Mouse (Mus musculus) T-cell, adult 2 months (primary cell): Measurements from ENCODE around the gene Tmem210.
"Not testable (repeated sequence)": the region's sequence is repeated elsewhere in the genome, so short reads cannot be mapped to it uniquely, and the experiment has no call there.

Source experiments
- DNase-seq: peaks from one replicate; pipeline ENCODE4 v3.0.0; 2022; ENCODE audit warnings: low spot score

Tmem210 gene

DNA sequence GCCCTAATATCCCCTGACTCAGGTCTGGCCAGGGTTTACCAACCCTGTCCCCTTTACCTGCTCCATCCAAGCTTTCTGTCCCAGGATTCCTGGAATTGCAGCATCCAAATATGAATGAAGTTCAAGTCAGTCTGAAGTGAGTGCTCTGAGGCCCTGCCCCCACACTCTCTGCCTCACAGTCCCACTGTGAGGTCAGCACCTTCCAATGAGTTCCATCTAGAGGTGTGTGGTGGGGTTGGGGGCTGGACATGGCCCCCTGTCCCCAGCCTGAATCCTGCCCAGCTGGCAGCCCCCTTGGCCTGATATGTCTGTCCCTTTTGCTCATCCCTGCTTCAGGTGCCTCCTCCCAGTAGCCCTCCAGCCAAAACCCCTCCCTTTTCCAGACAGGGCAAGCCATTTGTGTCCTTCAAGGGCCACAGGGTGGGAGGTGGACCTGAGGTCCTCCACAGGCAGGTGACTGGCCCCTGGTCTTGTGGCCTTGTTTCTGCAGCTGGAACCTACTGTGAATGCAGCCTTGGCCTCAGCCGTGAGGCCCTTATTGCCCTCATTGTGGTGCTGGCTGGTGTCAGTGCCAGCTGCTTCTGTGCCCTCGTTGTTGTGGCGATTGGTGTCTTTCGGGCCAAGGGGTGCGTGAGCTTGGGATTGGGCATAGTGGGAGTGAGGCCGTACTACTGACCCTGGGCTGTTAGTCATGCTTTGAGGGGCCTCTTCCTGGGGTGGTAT lies at the start of gene Tmem210:
Gene Tmem210, plus strand, starts transcription at position 219 of the 723 bp plus-strand sequence.
- no peak for DNase-seq

DNA sequence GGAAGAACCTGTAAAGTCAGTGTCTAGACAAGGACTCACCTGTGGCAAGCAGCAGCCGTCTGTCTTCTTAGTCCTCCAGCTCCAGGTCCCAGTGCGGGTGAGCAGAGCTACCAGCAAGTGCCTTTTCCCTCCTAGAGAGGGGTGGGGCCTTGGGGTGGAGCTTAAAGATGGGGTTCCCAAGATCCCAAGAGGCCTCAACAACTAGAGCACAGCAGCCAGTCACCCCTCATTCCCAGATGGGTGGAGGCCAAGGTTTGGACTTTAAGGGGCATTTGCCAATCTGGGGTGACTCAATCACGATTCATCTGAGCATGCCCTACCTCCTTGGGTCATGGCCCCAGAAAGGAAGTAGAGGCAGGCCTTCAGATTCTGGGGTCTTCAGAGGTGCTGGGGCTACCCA lies 48.2 kb upstream of the Tmem210 start:
- DNase-seq, result no peak

DNA sequence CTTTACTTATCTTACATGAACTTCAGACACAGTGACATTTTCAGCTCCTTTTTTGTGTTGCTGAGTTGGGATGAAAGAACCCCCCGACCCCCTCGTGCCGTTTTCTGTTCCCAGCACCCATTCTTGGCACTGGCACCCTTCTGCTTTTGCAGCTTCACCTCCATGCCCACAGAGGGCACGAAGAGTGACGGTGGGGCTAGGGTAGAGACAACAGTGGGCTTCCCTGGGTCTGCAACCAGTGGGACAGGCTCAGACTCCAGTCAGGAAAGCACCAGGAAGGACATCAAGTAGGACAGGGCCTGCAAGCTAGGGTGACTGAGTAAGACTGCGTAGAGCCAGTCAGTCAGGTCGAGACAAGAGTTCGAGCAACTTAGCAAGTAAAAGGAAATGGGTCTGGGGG lies 47.6 kb upstream of the Tmem210 start:
- no peak for DNase-seq

DNA sequence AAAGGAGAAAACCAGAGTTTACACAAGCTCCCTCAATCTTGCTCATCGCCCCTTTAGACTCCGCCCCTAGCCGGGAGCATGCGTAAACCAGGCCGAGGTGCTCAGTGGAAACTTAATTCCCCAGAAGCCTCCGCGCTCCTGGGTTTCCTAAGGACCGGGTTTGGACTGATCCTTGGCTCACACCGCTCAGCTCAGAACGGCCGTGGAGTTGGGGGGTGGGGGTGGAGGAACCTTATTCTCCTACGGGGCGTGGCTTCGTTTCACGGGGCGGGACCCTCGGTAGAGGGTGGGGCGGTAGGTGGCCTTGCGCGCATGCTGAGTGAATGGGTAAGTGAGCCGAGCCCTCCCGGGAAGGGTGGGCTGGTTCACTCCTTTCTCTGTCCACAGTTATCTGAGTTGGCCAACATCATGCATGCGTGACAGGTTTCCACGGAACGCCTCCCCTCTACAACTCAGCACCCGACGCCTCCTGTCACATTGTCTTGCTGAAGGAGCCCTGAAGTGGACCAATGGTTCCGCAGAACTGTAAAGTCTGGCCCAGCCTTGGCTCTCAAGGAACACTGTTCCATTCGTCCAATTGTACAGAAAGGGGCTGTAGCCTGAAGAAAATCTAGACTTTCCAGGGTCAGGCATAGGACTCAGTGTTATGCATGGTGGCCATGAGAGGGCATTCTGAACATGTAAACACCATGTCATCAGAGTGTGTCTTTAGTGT lies 47.1 kb upstream of the Tmem210 start:
- DNase-seq, result peak; percentile 52

DNA sequence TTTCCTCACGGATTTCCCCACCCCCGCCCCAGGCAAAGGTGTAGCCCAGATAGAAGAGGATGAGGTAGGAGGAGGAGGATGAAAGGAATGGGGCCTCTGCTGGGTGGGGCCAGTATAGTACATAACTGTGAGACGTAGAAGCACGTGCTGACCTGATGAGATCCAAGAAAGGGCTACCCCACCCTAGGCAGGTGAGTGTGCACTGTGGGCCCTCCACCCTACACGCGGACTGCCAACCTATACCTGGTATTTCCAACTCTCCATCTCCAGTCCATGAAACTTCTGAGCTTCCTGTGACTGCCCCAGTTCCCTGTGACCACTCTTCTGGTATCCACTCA lies 46.5 kb upstream of the Tmem210 start:
- no peak for DNase-seq

DNA sequence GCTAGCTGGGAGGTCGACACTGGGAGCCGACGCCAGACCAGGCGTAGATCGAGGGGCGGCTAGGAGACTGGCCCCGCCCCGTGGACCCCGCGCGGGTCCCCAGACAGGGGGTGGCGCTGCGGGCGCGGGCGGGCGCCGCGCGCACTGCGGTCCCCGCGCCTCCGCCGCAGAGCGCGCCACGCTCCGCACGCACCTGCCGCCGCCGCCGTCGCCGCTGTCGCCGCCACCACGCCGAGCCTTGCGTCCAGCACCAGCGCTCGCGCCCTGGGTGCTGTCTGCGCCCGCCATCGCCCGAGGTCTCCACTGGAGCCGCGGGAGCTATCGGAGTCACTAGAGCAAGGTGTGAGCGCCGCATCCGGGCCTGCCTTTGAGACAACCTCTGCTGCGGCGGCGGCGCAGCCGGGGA lies 45.8 kb upstream of the Tmem210 start, which contains the start of the genes Rnf208 and Cysrt1:
Gene Rnf208, plus strand, starts transcription at position 155 of the 406 bp plus-strand sequence.
Gene Cysrt1, minus strand, starts transcription at position 352 of the 406 bp plus-strand sequence.
- DNase-seq, result peak; percentile 44

DNA sequence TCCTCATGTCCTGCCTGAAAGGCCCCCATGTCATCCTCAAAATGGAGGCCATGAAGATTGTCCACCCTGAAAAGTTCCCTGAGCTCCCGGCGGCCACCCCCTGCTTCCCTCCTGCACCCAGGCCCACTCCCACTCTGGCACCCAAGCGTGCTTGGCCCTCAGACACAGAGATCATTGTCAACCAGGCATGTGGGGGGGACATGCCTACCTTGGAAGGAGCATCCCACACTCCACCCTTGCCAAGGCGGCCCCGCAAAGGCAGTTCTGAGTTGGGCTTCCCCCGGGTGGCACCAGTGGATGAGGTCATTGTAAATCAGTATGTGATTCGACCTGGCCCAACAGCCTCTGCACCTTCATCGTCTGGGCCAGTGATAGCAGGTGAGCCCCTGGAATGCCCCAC lies 44.6 kb upstream of the Tmem210 start:
- DNase-seq, result no peak

DNA sequence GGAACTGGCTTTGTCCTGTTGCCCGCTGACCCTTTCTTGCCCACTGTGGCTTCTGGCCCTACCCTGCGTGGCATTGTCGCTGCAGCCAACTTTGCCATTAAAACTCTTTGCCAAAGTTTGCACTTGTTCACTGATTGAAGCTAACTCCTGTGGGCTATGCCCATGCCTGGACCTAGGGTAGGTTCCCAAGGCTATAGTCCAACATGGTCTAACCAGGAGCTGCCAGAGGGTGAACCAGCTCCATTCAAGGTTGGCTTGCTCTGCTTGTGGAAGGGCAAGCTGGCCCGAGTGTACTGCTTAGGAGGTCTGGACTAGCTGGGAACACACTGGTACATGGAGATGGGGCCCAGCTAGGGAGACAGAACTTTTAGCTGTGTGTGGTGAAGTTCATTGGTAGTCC lies 43.8 kb upstream of the Tmem210 start:
- no peak for DNase-seq

DNA sequence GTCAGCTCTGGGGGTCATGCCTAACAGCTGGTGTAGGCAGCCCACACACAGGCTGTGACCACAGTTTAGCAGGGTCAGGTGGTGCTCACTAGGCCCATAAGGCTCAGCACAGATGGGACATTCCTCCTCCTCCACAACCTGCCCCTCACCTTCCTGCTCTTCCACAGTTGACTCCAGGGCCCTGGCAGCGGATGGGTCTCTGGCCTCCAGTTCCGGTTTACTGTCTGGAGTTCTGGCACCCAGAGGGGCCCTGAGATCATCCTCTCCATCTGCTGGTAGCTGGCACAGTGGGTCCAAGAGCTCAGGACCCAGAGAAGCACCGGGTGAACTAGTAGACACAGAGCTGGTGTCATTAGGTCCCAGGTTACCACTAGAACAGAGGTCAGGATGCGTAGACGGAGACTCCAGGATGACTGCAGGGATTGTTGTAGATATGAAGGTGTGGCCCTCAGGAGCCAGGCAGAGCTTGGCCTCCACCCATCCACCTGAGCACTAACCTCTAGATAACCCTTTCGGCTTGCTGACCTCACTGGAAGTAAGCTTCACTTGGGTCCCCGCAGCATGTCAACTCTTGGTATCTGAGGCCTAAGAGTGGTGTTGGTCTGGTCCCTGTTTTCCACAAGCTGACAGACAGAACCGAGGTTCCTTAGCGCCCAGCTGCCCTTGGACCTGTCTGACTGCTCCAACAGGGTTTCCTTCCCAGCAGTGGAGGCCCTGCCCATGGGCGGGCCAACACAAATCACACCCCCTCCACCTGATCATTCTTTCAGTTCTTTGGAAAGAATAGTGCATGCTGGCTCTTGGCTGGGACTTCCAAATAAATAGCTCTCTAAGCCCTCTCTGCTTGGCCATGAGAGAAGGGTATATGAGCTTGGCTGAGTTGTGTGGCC lies 41.5 kb upstream of the Tmem210 start, which contains the start of gene AL732309.1:
Gene AL732309.1, minus strand, starts transcription at position 681 of the 890 bp plus-strand sequence.
- no peak for DNase-seq

DNA sequence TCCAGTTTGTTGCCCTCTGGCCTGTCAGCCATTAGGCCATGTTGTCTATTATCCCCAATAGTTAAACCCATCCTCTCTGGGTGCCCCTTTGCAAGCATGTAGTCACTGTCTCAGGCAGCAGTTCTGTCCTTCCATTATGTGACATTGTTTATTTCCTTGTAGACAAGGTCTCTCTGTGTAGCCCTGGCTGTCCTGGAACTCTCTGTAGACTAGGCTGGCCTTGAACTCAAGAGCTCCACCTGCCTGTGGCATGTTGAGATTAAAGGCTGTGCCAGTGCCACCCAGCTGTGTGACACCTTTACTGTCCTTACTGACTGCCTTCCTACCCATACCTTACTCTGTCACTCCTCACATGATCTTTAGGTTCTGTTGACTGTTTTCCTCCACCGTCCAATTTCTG lies 35.6 kb upstream of the Tmem210 start:
- DNase-seq, result peak; percentile 33

DNA sequence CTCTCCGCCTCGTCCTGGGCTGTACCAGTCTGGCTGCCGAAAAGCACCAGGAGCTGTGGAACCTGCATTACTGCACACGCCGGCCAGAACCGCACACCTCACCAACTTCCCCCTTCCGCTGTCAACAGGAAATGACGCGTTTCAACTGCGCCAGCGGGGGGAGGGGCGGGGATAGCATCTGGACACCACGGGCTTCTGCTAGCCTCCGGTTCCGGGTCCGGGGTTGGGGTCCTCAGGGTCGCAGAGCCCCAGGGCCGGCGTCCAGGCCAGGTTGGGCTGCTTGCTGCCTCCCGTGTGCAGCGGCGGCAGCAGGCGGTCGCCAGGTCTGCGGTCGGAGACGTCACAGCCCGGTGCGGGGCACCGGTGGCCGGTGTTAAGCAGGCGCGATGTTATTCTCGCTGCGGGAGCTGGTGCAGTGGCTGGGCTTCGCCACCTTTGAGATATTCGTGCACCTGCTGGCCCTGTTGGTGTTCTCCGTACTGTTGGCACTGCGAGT lies 32.6 kb upstream of the Tmem210 start, which contains the start of gene Tmem203:
Gene Tmem203, plus strand, starts transcription at position 156 of the 496 bp plus-strand sequence.
- peak; percentile 90 for DNase-seq

DNA sequence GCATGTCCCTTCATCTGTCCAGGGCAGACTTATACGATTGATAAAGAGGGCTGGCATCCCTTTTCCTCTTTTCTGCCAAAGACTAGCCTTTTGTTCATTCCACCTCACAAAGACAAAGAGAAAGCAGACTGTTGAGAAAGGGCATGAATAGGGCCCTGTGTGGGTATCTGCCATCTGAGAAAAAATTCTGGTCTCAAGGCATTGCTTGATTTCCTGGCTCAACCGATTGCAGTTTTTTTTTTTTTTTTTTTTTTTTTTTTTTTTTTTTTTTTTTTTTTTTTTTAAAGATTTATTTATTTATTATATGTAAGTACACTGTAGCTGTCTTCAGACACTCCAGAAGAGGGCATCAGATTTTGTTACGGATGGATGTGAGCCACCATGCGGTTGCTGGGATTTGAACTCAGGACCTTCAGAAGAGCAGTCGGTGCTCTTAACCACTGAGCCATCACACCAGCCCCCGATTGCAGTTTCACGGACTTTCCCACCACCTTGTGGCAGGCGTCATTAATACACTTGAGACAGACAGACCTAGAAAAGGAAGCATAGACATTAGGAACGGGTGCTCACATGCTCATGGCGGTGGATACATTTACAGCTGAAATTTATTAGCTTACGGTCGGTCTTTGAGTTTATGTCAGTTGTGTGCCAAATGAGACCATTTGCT lies 31.4 kb upstream of the Tmem210 start:
- DNase-seq, result peak; percentile 73

DNA sequence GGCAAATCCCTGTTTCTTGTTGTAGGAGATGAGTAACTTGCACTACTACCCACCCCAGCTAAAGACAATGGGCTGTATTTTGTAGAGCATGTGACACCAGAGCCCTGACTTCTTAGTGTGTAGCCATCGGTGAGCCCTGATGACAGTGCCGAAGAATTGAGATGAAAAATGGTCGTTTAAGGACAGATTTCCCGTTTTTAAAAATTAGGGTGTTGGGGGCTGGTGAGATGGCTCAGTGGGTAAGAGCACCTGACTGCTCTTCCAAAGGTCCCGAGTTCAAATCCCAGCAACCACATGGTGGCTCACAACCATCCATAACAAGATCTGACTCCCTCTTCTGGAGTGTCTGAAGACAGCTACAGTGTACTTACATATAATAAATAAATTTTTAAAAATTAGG lies 30.7 kb upstream of the Tmem210 start:
- not testable (repeated sequence) for DNase-seq

DNA sequence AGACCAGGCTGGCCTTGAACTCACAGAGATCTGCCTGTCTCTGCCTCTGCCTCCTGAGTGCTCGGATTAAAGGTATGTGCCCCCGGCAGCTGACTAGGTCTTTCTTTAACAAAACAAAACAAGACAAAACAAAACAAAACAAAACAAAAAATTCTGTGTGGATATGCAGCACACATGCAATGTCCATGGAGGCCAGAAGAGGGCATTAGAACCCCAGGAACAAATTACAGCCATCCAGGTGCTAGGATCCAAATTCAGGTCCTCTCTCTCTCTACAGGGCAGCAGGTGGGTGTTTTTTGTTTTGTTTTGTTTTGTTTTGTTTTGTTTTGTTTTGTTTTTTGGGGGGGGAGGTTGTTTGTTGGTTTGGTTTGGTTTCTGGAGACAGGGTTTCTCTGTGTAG lies 29.1 kb upstream of the Tmem210 start:
- DNase-seq, result peak; percentile 20

DNA sequence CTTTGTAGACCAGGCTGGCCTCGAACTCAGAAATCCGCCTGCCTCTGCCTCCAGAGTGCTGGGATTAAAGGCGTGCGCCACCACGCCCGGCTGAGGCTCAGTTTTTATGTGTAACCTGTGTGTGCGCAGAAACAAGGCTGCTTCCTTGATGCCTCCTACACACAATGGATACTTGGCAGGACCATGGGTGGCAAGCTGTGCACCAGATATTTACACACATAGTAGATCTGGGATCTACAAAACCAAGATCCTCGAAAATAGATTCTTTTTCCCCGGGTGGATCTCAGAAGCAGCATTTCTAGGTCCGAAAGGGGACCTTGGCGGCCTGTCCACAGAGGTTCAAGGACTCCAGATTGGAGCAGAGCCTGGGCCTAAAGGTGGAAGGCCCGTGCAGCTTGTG lies 26.1 kb upstream of the Tmem210 start:
- DNase-seq, result no peak

DNA sequence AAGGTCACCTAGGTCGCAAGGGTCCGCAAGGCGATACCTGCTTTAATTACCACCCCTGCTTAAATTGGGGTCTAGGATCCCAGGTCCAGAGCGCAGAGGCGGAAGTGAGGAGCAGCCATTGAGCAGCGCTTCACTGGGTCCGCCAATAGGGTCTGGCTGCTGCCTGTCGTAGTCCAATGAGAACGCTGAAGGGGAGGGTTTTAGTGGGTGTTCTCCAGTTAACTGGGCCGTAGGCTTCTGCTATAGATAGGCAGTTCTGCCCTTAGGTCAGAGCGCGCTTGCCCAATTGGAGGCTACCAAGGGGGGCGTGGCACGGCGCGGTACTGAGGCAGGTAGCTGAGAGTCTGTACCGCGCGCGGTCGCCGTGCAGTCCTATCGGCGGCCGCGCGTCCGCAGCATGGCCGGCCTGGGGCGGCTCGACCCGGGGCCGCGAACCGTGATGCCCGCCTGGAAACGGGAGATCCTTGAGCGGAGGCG lies 25.6 kb upstream of the Tmem210 start, which contains the start of gene Tprn:
Gene Tprn, plus strand, starts transcription at position 328 of the 477 bp plus-strand sequence.
- peak; percentile 93 for DNase-seq

DNA sequence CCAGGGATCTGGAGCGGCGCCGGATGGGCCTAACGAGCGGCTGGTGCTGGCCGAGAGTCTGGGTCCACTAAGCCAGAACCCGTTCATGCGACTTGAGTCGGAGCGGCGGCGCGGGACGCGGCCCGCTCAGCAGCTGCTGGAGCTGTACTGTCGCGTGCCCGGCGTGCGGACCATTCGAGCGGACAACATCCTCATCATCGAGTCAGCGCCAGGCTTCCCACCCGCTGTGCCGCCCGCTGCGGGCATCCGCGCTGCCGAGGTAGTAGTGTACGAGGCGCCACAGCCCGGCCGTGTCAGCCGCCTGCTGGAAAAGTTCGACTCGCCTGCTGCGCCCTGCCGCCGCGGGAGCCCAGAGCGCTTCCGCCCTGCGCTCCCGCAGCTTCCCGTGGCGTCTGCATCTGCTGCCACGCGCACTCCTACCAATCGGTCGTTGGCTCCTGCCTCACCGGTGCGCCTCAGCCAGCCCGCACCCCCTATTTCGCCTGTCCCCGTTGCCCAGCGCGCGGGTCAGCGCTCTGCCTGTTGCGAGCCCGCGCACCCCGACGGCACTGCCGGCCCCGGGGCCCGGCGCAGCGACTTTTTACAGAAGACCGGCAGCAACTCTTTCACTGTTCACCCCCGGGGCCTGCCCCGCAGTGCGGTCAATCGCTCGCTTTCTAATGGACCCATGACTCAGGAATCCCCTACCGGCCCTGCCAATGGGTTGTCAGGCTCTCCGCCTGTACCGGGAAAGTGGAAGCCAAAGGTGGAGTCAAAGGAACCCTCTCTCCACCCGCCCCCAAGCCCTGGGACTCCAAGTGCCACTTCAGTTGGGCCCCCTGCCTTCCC lies 24.9 kb upstream of the Tmem210 start:
- DNase-seq, result peak; percentile 72

DNA sequence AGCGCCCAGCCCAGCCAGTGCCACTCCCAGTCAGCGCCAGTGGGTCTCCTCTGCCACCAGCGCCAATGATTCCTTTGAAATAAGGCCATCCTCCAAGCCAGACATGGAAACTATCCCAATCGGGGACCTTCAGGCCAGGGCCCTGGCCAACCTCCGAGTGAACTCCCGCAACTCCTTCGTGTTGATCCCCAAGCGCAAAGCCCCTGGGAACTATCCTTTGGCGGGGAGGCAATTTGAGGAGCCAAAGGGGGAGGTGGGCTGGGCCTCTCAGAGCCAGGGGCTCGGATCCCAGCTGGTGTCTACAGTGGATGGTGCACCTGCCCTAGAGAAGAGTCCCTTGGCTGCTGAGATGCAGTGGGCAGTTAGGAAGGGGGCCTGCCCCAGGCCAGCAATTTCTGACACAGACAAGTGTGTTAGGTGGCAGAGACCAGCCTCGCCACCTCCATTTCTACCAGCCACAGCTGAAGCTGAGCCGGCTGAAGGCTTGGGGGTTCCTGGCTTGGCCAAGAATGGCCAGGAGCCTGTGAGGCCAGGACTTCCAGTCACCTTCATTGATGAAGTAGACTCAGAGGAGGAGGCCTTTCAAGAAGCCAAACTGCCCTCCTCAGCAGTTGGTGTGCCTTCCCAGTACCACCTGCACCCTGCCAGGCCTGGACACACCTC lies 24.2 kb upstream of the Tmem210 start:
- DNase-seq, result no peak

DNA sequence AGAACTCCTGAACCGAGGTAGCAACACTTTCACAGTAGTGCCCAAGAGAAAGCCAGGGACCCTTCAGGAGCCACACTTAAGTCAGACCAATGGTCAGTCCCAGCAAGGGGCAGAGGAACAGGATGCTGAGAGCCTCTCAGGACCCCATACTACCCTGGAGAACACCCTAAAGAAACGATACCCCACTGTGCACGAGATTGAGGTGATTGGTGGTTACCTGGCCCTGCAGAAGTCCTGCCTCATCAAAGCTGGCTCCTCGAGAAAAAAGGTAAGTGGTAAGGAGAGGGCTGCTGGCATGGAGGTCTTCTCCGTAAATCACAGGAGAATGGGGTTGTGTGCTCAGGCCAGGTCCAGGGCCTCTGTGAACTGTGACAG lies 23.7 kb upstream of the Tmem210 start:
- no peak for DNase-seq

DNA sequence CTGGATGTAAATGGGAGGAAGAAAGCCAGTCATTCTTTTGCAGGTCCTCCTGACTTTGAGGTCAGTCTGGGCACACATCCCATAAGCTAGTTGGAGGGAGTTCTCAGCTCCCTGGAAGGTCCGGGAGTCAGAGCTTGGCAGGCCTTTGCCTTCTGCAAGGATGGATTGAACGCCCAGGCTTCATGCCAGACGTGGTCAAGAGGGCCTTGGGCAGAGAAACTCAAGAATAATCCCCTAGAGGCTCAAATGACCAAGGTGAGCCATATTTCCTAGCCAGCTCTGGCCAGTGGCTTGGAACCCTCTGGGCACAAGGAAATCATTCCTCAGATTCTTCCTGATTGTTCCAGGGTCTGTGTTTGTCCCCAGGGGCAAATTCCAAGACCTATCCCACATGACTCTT lies 23.1 kb upstream of the Tmem210 start:
- no peak for DNase-seq
